Mouse (Mus musculus) ovary, postnatal 36 days (tissue): ENCODE data around the gene Rnf217.
A peak's percentile ranks its signal among the peaks of the same experiment; 100 is the strongest.

Experiments
- DNase-seq: peaks from one replicate; pipeline ENCODE4 v3.0.0; 2022; ENCODE audit warnings: low spot score, mixed read lengths

Gene Rnf217

DNA sequence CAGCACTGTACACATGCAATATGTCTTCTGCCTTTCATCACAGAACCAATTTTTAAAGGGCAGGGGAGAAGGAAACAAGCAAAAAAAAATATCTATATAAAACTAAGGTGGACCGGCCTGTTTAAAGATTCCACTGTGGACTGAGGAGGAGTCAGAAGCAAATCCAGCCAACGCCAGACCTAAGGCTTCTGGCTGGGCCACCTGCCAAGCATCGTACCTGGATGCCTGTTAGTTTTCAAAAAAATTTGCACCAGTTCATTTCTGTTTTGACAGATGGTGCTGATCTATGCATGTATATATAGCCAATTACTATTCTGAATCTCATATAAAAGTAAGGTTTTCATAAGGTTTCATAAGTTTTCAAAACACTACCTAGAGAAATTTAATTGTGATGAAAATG is 113.2 kb downstream of the Rnf217 start:
- DNase-seq: no peak

DNA sequence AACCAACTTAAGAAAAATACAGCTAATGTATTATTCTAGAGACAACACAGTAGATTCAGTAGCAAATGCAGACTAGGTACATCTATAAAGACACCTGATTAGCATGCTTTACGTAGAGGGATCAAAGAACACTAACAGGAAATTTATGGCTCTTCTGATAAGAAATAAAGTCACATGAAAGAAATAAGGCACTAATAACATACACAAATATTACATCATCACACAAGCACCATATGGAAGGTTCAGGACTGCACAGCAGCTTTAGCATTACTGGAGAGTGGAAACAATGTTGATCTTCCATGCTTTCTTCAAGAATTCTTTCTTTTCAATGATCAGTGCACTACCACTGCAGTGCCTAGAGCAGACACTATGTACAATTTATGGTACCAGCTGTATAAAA is 114.7 kb downstream of the Rnf217 start:
- no peak for DNase-seq

GRCm38 (mm10) chr10:31467043-31467898 is 141.7 kb downstream of the Rnf217 start:
- peak; percentile 21 for DNase-seq

GRCm38 (mm10) chr10:31465840-31466541 is 143.0 kb downstream of the Rnf217 start:
- no peak for DNase-seq

DNA sequence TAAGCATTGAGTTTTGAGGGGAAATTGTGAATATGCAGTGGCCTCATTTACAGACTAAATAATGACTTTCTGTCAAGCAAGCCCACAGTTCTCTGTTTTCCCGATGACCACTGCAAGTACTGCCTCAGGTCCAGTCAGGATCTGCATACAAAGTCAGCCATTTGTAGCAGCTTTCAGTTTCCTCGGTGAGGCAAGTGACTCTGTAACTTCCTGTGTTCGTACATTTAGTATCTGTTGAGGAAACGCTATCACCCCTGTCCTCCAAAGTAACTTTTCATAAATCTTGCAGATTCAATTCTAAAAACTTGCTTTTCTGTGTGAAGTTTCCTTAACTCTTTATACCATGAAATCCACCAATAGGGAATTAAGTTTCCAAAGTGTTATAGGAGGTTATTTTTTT is 143.6 kb downstream of the Rnf217 start:
- DNase-seq: no peak

DNA sequence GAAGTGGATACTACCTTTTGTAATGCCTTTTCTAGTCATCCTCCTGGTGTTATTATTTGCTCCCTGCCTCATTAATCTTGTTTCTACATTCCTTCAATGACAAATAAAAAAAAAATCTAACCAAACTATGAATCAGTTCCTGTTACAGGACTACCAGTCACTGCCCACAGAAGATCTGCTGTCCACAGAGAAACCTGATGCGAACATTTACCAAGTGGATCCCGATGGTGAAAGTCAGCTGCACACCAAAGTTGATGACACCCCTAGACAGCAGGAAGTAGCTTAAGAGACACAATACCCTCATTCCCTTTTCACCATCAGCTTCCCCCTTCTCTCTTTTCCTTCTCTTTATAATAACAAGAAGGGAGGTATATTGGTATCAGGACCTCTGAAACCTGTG is 145.9 kb downstream of the Rnf217 start:
- DNase-seq: no peak

DNA sequence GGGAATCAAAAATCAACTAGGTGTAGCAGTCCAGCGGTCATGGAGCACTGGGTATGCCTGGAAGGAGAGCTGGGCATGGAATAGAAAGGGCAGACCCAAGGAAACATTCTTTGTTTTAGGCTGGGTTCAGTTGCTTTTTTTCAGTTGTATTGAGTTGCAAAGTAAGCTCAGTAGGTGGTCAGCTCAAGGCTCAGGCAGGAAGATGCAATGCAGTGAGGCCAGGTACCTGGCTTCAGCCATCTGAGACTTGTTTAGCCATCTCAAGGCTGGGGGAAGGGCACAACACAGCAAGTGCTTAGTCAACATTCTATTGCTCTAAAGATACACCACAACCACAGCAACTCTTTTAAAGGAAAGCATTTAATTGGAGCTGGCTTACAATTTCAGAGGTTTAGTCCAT is 152.2 kb downstream of the Rnf217 start:
- DNase-seq: no peak

DNA sequence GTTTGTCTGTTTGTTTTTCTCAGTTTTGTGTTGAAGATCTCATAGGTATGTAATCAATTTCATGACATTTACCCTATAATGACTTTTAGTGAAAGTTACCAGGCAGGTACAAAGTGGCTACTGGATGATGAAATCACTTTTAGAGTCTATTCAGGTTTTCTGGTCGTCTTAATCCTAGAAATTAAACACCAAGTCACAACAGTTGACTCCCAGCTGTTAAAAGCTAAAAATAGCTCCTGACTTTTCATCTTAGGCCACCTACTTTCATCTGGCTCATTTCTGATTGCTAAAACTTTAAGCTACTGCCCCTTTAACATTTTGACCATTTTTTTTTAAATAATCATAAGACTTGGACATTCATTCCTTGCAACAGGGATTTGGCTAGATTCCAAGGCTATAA is 161.9 kb downstream of the Rnf217 start:
- DNase-seq: no peak

DNA sequence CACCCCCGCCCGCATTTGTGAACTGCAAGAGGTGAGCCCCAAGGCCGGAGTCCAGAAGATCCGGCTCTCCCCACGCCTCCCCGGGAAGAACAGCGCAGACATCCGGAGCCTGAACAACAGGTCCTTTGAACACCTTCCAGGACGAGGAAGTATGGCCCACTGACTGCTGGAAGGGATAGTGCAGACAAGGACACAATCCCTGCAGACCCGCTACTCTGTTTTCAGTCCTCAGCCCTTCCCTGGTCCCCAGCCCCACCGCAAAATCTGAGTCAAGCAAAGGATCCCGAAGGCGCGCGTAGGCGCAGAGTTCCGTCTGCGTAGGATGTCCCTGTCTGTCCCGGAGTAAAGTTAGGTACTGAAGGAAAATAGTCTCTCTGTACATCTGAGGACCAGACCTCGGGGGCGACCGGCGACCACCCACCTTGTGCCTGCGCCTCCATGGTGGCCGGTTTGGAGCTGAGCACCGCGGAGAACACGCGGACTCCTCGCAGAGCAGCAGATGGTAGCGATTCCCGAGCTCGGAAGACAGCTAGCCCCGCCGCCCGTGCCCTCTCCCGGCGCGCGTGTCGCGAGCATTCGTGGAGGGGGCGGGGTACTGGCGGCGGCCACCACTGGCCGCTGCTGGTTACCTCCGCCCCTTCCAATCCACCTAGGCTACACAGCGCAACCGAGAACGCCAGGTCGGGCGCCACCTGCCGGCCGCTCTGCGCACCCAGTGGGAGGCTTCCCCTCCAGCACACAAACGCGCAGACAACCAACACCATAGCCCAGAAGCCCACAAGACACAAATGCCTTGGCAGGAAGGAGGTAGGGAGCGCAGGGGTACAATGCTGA is 163.5 kb downstream of the Rnf217 start, which contains the start of gene Tpd52l1:
Gene Tpd52l1 (minus strand): TSS at position 668 of the 834 bp plus-strand sequence.
- peak; percentile 90 for DNase-seq

DNA sequence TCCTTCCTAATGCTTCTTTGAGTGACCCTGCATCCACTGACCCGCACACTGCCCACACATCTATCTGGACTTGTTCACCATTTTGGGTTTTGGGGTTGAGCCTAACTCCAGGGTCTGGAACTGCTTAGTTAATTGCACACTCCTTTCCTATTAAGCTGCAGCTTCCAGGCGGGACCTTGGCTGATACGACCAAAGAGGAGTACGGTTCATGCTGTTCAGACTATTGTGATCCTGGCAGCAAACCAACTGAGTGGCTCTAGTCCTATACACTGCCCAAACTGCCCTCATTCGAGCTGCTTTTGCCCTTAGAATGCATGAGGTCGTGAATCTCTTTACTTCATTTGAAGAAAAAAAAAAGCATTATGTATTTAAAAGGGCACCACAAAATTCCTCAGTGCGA is 164.8 kb downstream of the Rnf217 start:
- no peak for DNase-seq
